Mouse (Mus musculus) limb, embryonic 14.5 days (tissue): ENCODE results near the gene Dbh. TPM values are rescaled to one million over a fixed set of nuclear protein-coding genes. Genes with fewer than 3 reads are reported as not detected.

Experiments
- ATAC-seq: fragments of 200-750 bp; cut with Nextera tagmentation; 2 replicates; pipeline ENCODE4 v1.8.0; 2017; ENCODE audit warnings: low read depth, moderate number of reproducible peaks, moderate TSS enrichment; ENCODE audit not compliant: low FRiP score
- DNase-seq: peaks from one replicate; pipeline ENCODE4 v3.0.0-alpha.2; 2015; ENCODE audit warnings: low spot score
- H3K27ac ChIP-seq: fragments of 300-500 bp; sonication (generic); replicated peaks from 2 replicates; pipeline ENCODE4 v1.5.1; 2014; ENCODE audit warnings: low read depth, mild to moderate bottlenecking, low read length, moderate library complexity, mixed read lengths
- H3K27me3 ChIP-seq: fragments of 300-500 bp; sonication (generic); 2 replicates; pipeline ENCODE4 v1.6.1; 2014; ENCODE audit warnings: low read length, mixed read lengths; ENCODE audit not compliant: control insufficient read depth, insufficient read depth
- H3K36me3 ChIP-seq: fragments of 300-500 bp; sonication (generic); 2 replicates; pipeline ENCODE4 v1.6.1; 2014; ENCODE audit warnings: mild to moderate bottlenecking, low read length, moderate library complexity, mixed read lengths; ENCODE audit not compliant: control insufficient read depth, insufficient read depth
- H3K4me1 ChIP-seq: fragments of 300-500 bp; sonication (generic); 2 replicates; pipeline ENCODE4 v1.6.1; 2014; ENCODE audit warnings: antibody characterized with exemption, low read length, mixed read lengths; ENCODE audit not compliant: control insufficient read depth, insufficient read depth
- H3K4me2 ChIP-seq: fragments of 300-500 bp; sonication (generic); replicated peaks from 2 replicates; pipeline ENCODE4 v1.6.1; 2014; ENCODE audit warnings: low read depth, mild to moderate bottlenecking, low read length, moderate library complexity; ENCODE audit not compliant: severe bottlenecking
- H3K4me3 ChIP-seq: fragments of 300-500 bp; sonication (generic); replicated peaks from 2 replicates; pipeline ENCODE4 v1.5.1; 2014; ENCODE audit warnings: low read length
- H3K9ac ChIP-seq: fragments of 300-500 bp; sonication (generic); 2 replicates; pipeline ENCODE4 v1.6.1; 2014; ENCODE audit warnings: mild to moderate bottlenecking, low read depth, low read length, moderate library complexity; ENCODE audit not compliant: severe bottlenecking
- H3K9me3 ChIP-seq: fragments of 300-500 bp; sonication (generic); 2 replicates; pipeline ENCODE4 v1.6.1; 2016; ENCODE audit warnings: low read length; ENCODE audit not compliant: control insufficient read depth
- POLR2A ChIP-seq: fragments of 200-500 bp; IDR thresholded peaks from 2 replicates; pipeline ENCODE4 v1.8.0; 2012; ENCODE audit warnings: inconsistent platforms, mild to moderate bottlenecking, moderate library complexity, borderline replicate concordance; ENCODE audit not compliant: insufficient read depth, insufficient read length; ENCODE audit errors: extremely low read depth
- WGBS: fragments of 180-500 bp; shearing (Covaris S2); extraction: QIAGEN DNeasy Blood & Tissue Kit; methylation state at CpG from one replicate; pipeline ENCODE4 v1.1.7; 2014; 5-methylcytosine and 5-hydroxymethylcytosine counted together
- polyA plus RNA-seq, 2 experiments: library from polyadenylated mRNA; depleted of rRNA in 1 of 2; stranded (reverse) in 1 of 2; unstranded in 1 of 2; fragments of >200 nt; fragmentation: Nextera tagmentation in 1 of 2; extraction: Ambion mirVana in 1 of 2; gene quantifications; 2 replicates each; pipeline versions ENCODE4 v1.2.1 to v1.2.3; 2012 to 2014

The Dbh gene
- polyA plus RNA-seq, 2 experiments = 1.6 to 2.2 TPM

GRCm38 (mm10) chr2:27122578-27122977 lies 42.5 kb upstream of the Dbh start:
- no peak overlapping the region for H3K9ac ChIP-seq
- H3K9me3 ChIP-seq = no peaks in the 10 kb centered on the region
- WGBS = 12% methylated on average over 9 of the region's 9 CpGs
- H3K4me1 ChIP-seq = peaks cover 41% of the 10 kb centered on the region
- 0 out of 2 replicates have a peak overlapping the region, but pooled peaks have one; percentile 26 for H3K4me2 ChIP-seq
- no peak for TF ChIP-seq POLR2A
- ATAC-seq (peak; percentile 50), DNase-seq (no peak)
- no peaks in the 10 kb centered on the region for H3K36me3 ChIP-seq
- peak overlapping the region; percentile 65 for H3K27ac ChIP-seq
- H3K27me3 ChIP-seq = no peaks in the 10 kb centered on the region
- no peak overlapping the region for H3K4me3 ChIP-seq

- H3K4me2 ChIP-seq = no peak overlapping the region
- 75% methylated on average over 4 of the region's 4 CpGs for WGBS
- no peak for TF ChIP-seq POLR2A
- H3K36me3 ChIP-seq = no peaks in the 10 kb centered on the region
- H3K9me3 ChIP-seq = no peaks in the 10 kb centered on the region
- no peak overlapping the region for H3K9ac ChIP-seq
- H3K4me3 ChIP-seq = no peak overlapping the region
- DNase-seq (no peak), ATAC-seq (no peak)
- H3K4me1 ChIP-seq = peaks cover 41% of the 10 kb centered on the region
- H3K27ac ChIP-seq = peak overlapping the region; percentile 35; the same call in 1 of the 2 replicates
- no peaks in the 10 kb centered on the region for H3K27me3 ChIP-seq
Measured at GRCm38 (mm10) chr2:27123121-27123520, 41.9 kb upstream of the Dbh start.

GRCm38 (mm10) chr2:27125979-27126378 lies 39.1 kb upstream of the Dbh start:
- H3K4me1 ChIP-seq = peaks cover 25% of the 10 kb centered on the region
- no peak for DNase-seq
- WGBS = 43% methylated on average over 10 of the region's 10 CpGs
- no peaks in the 10 kb centered on the region for H3K9me3 ChIP-seq
- no peak for ATAC-seq
- no peaks in the 10 kb centered on the region for H3K36me3 ChIP-seq
- H3K27me3 ChIP-seq = no peaks in the 10 kb centered on the region
- H3K9ac ChIP-seq = no peak overlapping the region
- TF ChIP-seq POLR2A = no peak
- H3K27ac ChIP-seq = no peak overlapping the region
- H3K4me2 ChIP-seq = no peak overlapping the region
- H3K4me3 ChIP-seq = no peak overlapping the region

DNA sequence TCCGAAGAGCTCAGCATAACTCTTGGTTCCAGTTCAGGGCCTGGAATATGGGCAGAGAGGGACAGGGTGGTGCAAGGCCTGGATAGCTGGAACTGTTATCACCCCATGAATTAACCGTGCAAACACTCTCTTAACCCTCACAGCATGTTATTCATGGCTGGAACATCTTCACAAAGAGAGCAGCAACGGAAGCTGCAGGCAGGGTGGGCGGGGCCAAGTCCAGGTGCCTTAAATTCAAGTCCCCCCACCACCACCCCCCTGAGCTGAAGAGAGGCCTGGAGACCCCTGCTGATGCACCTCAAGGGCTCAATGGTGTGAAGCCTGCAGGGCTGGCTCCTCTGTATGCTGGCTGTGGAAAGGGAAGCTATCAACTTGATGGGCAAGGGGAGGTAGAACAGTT lies 38.5 kb upstream of the Dbh start:
- ATAC-seq = no peak

GRCm38 (mm10) chr2:27128990-27129389 lies 36.0 kb upstream of the Dbh start:
- ATAC-seq (no peak), DNase-seq (no peak)
- Histone ChIP-seq H3K36me3 (no peaks in the 10 kb centered on the region), H3K9ac (no peak overlapping the region), H3K4me2 (no peak overlapping the region), H3K9me3 (no peaks in the 10 kb centered on the region), H3K27me3 (no peaks in the 10 kb centered on the region), H3K4me3 (no peak overlapping the region), H3K4me1 (no peaks in the 10 kb centered on the region), H3K27ac (no peak overlapping the region)
- WGBS = 70% methylated on average over 3 of the region's 3 CpGs
- no peak for TF ChIP-seq POLR2A

More for the DNA sequence above, 38.5 kb upstream of the Dbh start:
- Histone ChIP-seq H3K27ac (no peak overlapping the region), H3K9me3 (no peaks in the 10 kb centered on the region), H3K9ac (no peak overlapping the region), H3K36me3 (no peaks in the 10 kb centered on the region), H3K4me3 (no peak overlapping the region), H3K4me1 (peaks cover 20% of the 10 kb centered on the region), H3K4me2 (no peak overlapping the region), H3K27me3 (no peaks in the 10 kb centered on the region)
- DNase-seq = no peak
- no peak for TF ChIP-seq POLR2A
- WGBS = 58% methylated on average over 4 of the region's 4 CpGs

DNA sequence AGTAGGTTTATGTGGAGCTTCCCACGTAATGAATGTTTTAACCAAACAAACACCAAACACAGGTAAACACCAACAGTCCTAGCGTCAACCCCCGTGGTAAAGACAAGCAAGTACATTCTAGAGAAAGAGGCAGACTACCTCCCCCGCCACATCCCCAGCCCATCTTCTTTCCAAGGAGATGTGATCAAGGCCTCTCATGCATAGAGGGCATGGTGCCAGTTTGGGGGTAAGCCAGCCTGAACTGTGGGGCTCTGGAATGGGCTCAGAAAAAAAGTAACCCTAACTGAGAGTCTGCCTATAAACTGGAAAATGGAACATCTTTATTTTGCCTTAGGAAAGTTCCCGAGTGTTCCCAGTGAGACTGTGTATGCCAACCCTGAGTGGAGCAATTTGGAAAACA lies 29.1 kb upstream of the Dbh start:
- Histone ChIP-seq H3K4me1 (no peaks in the 10 kb centered on the region), H3K4me3 (no peak overlapping the region), H3K27ac (no peak overlapping the region), H3K36me3 (no peaks in the 10 kb centered on the region), H3K9ac (no peak overlapping the region), H3K4me2 (no peak overlapping the region), H3K9me3 (no peaks in the 10 kb centered on the region), H3K27me3 (0 out of 2 replicates have a peak, but pooled peaks cover 1% of the 10 kb centered on the region)
- 80% methylated on average over 5 of the region's 5 CpGs for WGBS
- DNase-seq = no peak
- TF ChIP-seq POLR2A = no peak
- ATAC-seq = no peak
